Mouse (Mus musculus): Measurements from ENCODE around the gene 2010300C02Rik. TPM values are rescaled to one million over a fixed set of nuclear protein-coding genes. Genes with fewer than 3 reads are reported as not detected.

2010300C02Rik gene
- polyA plus RNA-seq (2014; fragmentation: Nextera tagmentation; extraction: Ambion mirVana) = 2.6 and 3.5 TPM in 2 replicates

GRCm38 (mm10) chr1:37719761-37720640, at the start of gene 2010300C02Rik:
2010300C02Rik (minus strand) TSS chr1:37720085.
- WGBS = under 1% methylated on average over 52 of the region's 69 CpGs
- ATAC-seq (ENCODE audit: low read depth) = peak; percentile 95

GRCm38 (mm10) chr1:37759407-37759806, 39.5 kb upstream of the 2010300C02Rik start:
- no peaks in the 10 kb centered on the region for H3K9me3 ChIP-seq (ENCODE audit: control insufficient read depth, low read length)
- H3K4me3 ChIP-seq (ENCODE audit: low read depth, low read length) = no peak overlapping the region
- no peaks in the 10 kb centered on the region for H3K4me1 ChIP-seq (ENCODE audit: control insufficient read depth, insufficient read depth, low read length)
- no peak overlapping the region for H3K4me2 ChIP-seq (ENCODE audit: low read depth, low read length)
- no peak overlapping the region for H3K9ac ChIP-seq (replicated peaks; ENCODE audit: low read depth, low read length)
- no peak overlapping the region for H3K27ac ChIP-seq (ENCODE audit: low read depth, low read length)
- no peaks in the 10 kb centered on the region for H3K27me3 ChIP-seq (ENCODE audit: control insufficient read depth, insufficient read depth, low read length)
- no peaks in the 10 kb centered on the region for H3K36me3 ChIP-seq (ENCODE audit: control insufficient read depth, insufficient read depth, low read length)
- ATAC-seq (ENCODE audit: low read depth) = no peak

More at GRCm38 (mm10) chr1:37719761-37720640, at the start of gene 2010300C02Rik:
- Histone ChIP-seq H3K27me3 (ENCODE audit: control insufficient read depth, insufficient read depth, low read length) (peaks cover 6% of the 10 kb centered on the region), H3K9me3 (ENCODE audit: control insufficient read depth, low read length) (no peaks in the 10 kb centered on the region), H3K9ac (replicated peaks; ENCODE audit: low read depth, low read length) (peak within 1 kb of the TSS; percentile 58), H3K27ac (ENCODE audit: low read depth, low read length) (no peak within 1 kb of the TSS), H3K4me3 (ENCODE audit: low read depth, low read length) (peak within 1 kb of the TSS; percentile 57), H3K4me1 (ENCODE audit: control insufficient read depth, insufficient read depth, low read length) (0 out of 2 replicates have a peak, but pooled peaks cover 5% of the 10 kb centered on the region), H3K36me3 (ENCODE audit: control insufficient read depth, insufficient read depth, low read length) (no peaks in the 10 kb centered on the region), H3K4me2 (ENCODE audit: low read depth, low read length) (peak within 1 kb of the TSS; percentile 90)

DNA sequence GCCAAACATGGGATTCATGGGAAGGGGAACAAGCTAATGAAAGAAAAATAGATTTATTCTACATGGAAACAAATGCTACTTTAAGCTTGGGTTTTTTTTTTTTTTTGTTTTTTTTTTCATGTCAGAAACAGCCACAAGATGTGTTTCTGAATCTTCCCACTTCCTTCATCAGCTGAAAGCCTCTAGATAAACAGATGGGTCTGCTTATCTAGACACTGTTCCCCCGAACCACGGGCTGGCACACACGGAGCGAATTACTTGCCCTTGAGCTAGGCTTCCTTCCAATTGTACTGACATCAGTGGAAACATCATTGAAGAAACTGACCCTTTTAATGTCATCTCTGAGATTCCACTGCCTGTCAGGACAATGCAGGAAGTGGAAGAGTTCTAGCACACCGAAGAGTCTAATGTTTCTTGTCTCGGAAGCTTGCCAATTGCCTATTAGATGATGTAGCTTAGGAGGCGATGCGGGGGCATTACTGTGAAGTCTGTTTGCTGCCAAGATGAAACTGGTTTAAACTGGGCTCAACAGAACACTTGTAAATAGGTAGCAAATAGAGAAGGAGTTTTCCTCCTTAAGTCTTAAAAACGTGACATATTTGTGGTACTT, 24.9 kb upstream of the 2010300C02Rik start:
- Histone ChIP-seq H3K9me3 (ENCODE audit: control insufficient read depth, low read length) (no peaks in the 10 kb centered on the region), H3K4me3 (ENCODE audit: low read depth, low read length) (no peak overlapping the region), H3K4me2 (ENCODE audit: low read depth, low read length) (no peak overlapping the region), H3K27ac (ENCODE audit: low read depth, low read length) (no peak overlapping the region), H3K27me3 (ENCODE audit: control insufficient read depth, insufficient read depth, low read length) (no peaks in the 10 kb centered on the region), H3K4me1 (ENCODE audit: control insufficient read depth, insufficient read depth, low read length) (no peaks in the 10 kb centered on the region; the same call in 1 of the 2 replicates), H3K9ac (replicated peaks; ENCODE audit: low read depth, low read length) (no peak overlapping the region), H3K36me3 (ENCODE audit: control insufficient read depth, insufficient read depth, low read length) (no peaks in the 10 kb centered on the region)
- WGBS = 90% methylated on average over 9 of the region's 9 CpGs
- no peak for ATAC-seq (ENCODE audit: low read depth)

- peak; percentile 61 for ATAC-seq (ENCODE audit: low read depth)
- no peaks in the 10 kb centered on the region for H3K36me3 ChIP-seq (ENCODE audit: control insufficient read depth, insufficient read depth, low read length)
- peak overlapping the region; percentile 72 for H3K27ac ChIP-seq (ENCODE audit: low read depth, low read length)
- H3K9ac ChIP-seq (replicated peaks; ENCODE audit: low read depth, low read length) = no peak overlapping the region
- no peaks in the 10 kb centered on the region for H3K27me3 ChIP-seq (ENCODE audit: control insufficient read depth, insufficient read depth, low read length)
- WGBS = 37% methylated on average over 14 of the region's 14 CpGs
- no peaks in the 10 kb centered on the region; the same call in 1 of the 2 replicates for H3K4me1 ChIP-seq (ENCODE audit: control insufficient read depth, insufficient read depth, low read length)
- H3K4me3 ChIP-seq (ENCODE audit: low read depth, low read length) = no peak overlapping the region
- peak overlapping the region; percentile 21; the same call in 1 of the 2 replicates for H3K4me2 ChIP-seq (ENCODE audit: low read depth, low read length)
- no peaks in the 10 kb centered on the region for H3K9me3 ChIP-seq (ENCODE audit: control insufficient read depth, low read length)
Observed at GRCm38 (mm10) chr1:37742602-37743270, 22.9 kb upstream of the 2010300C02Rik start.

GRCm38 (mm10) chr1:37742126-37742525, 22.2 kb upstream of the 2010300C02Rik start:
- Histone ChIP-seq H3K36me3 (ENCODE audit: control insufficient read depth, insufficient read depth, low read length) (no peaks in the 10 kb centered on the region), H3K4me3 (ENCODE audit: low read depth, low read length) (no peak overlapping the region), H3K9ac (replicated peaks; ENCODE audit: low read depth, low read length) (no peak overlapping the region), H3K27me3 (ENCODE audit: control insufficient read depth, insufficient read depth, low read length) (no peaks in the 10 kb centered on the region), H3K4me1 (ENCODE audit: control insufficient read depth, insufficient read depth, low read length) (no peaks in the 10 kb centered on the region; the same call in 1 of the 2 replicates), H3K9me3 (ENCODE audit: control insufficient read depth, low read length) (no peaks in the 10 kb centered on the region), H3K4me2 (ENCODE audit: low read depth, low read length) (no peak overlapping the region), H3K27ac (ENCODE audit: low read depth, low read length) (no peak overlapping the region)
- 53% methylated on average over 11 of the region's 11 CpGs for WGBS
- 0 out of 2 replicates have a peak, but pooled peaks have one; percentile 38 for ATAC-seq (ENCODE audit: low read depth)

- H3K4me1 ChIP-seq (ENCODE audit: control insufficient read depth, insufficient read depth, low read length) = no peaks in the 10 kb centered on the region; the same call in 1 of the 2 replicates
- no peaks in the 10 kb centered on the region for H3K9me3 ChIP-seq (ENCODE audit: control insufficient read depth, low read length)
- H3K36me3 ChIP-seq (ENCODE audit: control insufficient read depth, insufficient read depth, low read length) = no peaks in the 10 kb centered on the region
- no peak overlapping the region for H3K9ac ChIP-seq (replicated peaks; ENCODE audit: low read depth, low read length)
- ATAC-seq (ENCODE audit: low read depth) = no peak
- no peak overlapping the region for H3K4me3 ChIP-seq (ENCODE audit: low read depth, low read length)
- H3K27me3 ChIP-seq (ENCODE audit: control insufficient read depth, insufficient read depth, low read length) = no peaks in the 10 kb centered on the region
- H3K27ac ChIP-seq (ENCODE audit: low read depth, low read length) = no peak overlapping the region
- no peak overlapping the region for H3K4me2 ChIP-seq (ENCODE audit: low read depth, low read length)
- 79% methylated on average over 8 of the region's 8 CpGs for WGBS
Observed at GRCm38 (mm10) chr1:37740161-37740802, 20.4 kb upstream of the 2010300C02Rik start.

DNA sequence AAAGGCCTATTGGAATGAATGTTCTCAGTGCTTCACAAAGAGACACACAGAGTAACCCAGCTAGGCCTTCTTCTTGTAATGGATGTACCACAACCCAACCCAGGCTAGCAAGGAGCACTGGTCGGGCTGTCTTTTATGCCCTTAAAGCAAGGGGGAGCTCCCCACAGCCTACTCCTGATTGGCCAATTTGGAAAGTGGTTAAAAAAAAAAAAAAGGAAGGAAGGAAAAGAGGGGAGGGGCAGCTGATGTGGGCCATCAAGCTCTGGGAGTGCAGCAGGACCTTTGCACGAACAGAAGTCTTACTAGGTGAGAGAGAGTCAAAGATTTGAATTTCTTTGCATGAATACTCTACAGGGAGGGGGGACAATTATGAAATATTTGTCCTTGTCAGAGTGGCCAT, 19.0 kb upstream of the 2010300C02Rik start:
- H3K27ac ChIP-seq (ENCODE audit: low read depth, low read length) = no peak overlapping the region
- no peak for ATAC-seq (ENCODE audit: low read depth)
- H3K36me3 ChIP-seq (ENCODE audit: control insufficient read depth, insufficient read depth, low read length) = no peaks in the 10 kb centered on the region
- 64% methylated on average over 2 of the region's 2 CpGs for WGBS
- H3K4me2 ChIP-seq (ENCODE audit: low read depth, low read length) = no peak overlapping the region
- no peaks in the 10 kb centered on the region for H3K9me3 ChIP-seq (ENCODE audit: control insufficient read depth, low read length)
- no peaks in the 10 kb centered on the region for H3K27me3 ChIP-seq (ENCODE audit: control insufficient read depth, insufficient read depth, low read length)
- H3K4me1 ChIP-seq (ENCODE audit: control insufficient read depth, insufficient read depth, low read length) = no peaks in the 10 kb centered on the region; the same call in 1 of the 2 replicates
- H3K4me3 ChIP-seq (ENCODE audit: low read depth, low read length) = no peak overlapping the region
- H3K9ac ChIP-seq (replicated peaks; ENCODE audit: low read depth, low read length) = no peak overlapping the region

DNA sequence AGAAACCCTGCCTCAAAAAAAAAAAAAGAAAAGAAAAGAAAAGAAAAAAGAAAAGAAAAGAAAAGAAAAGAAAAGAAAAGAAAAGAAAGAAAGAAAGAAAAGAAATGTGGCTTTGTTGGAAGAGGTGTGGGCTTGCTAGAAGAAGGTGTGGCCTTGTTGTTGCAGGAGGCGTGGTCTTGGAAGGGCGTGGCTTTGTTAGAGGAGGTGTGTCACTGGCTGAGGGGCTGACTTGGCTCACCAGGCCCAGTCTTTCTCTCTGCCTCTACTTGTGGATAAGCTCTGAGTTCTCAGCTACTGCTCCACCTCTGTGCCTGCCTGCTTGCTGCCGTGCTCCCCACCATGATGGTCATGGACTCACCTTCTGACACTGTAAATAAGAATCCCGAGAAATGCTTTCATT, 17.2 kb upstream of the 2010300C02Rik start:
- no peak overlapping the region for H3K9ac ChIP-seq (replicated peaks; ENCODE audit: low read depth, low read length)
- H3K4me2 ChIP-seq (ENCODE audit: low read depth, low read length) = no peak overlapping the region
- WGBS = 80% methylated on average over 4 of the region's 4 CpGs
- no peaks in the 10 kb centered on the region for H3K27me3 ChIP-seq (ENCODE audit: control insufficient read depth, insufficient read depth, low read length)
- H3K36me3 ChIP-seq (ENCODE audit: control insufficient read depth, insufficient read depth, low read length) = no peaks in the 10 kb centered on the region
- no peaks in the 10 kb centered on the region for H3K4me1 ChIP-seq (ENCODE audit: control insufficient read depth, insufficient read depth, low read length)
- no peak overlapping the region for H3K4me3 ChIP-seq (ENCODE audit: low read depth, low read length)
- H3K9me3 ChIP-seq (ENCODE audit: control insufficient read depth, low read length) = no peaks in the 10 kb centered on the region
- ATAC-seq (ENCODE audit: low read depth) = no peak
- H3K27ac ChIP-seq (ENCODE audit: low read depth, low read length) = no peak overlapping the region

All from neural tube, embryonic 14.5 days (tissue).